Mouse (Mus musculus): ENCODE results near the gene Fat2. TPM values are rescaled to one million over a fixed set of nuclear protein-coding genes. Genes with fewer than 3 reads are reported as not detected.

The Fat2 gene
- not detected in 2 replicates for total RNA-seq (2015; ENCODE audit: low replicate concordance)
- not detected in 2 replicates for total RNA-seq (2017; ENCODE audit: low replicate concordance)

- no peak for ATAC-seq (replicated peaks; ENCODE audit: low FRiP score, poor library complexity, severe bottlenecking)
Observed at GRCm38 (mm10) chr11:55336101-55336891, at the start of gene Fat2. Gene Fat2 (minus strand): TSS chr11:55336564.

- ATAC-seq (replicated peaks; ENCODE audit: low FRiP score, poor library complexity, severe bottlenecking), result no peak
Observed at GRCm38 (mm10) chr11:55383463-55384045, 47.2 kb upstream of the Fat2 start.

- ATAC-seq (replicated peaks; ENCODE audit: low FRiP score, poor library complexity, severe bottlenecking), result no peak
Observed at GRCm38 (mm10) chr11:55380908-55381307, 44.5 kb upstream of the Fat2 start.

- no peak for ATAC-seq (replicated peaks; ENCODE audit: low FRiP score, poor library complexity, severe bottlenecking)
Observed at GRCm38 (mm10) chr11:55378371-55378770, 42.0 kb upstream of the Fat2 start.

GRCm38 (mm10) chr11:55373838-55374237 lies 37.5 kb upstream of the Fat2 start:
- peak; percentile 53; the same call in 1 of the 2 replicates for ATAC-seq (replicated peaks; ENCODE audit: low FRiP score, poor library complexity, severe bottlenecking)

GRCm38 (mm10) chr11:55373373-55373772 lies 37.0 kb upstream of the Fat2 start:
- ATAC-seq (replicated peaks; ENCODE audit: low FRiP score, poor library complexity, severe bottlenecking), result no peak

- ATAC-seq (replicated peaks; ENCODE audit: low FRiP score, poor library complexity, severe bottlenecking), result no peak
Observed at GRCm38 (mm10) chr11:55372001-55372400, 35.6 kb upstream of the Fat2 start.

GRCm38 (mm10) chr11:55369093-55369471 lies 32.7 kb upstream of the Fat2 start:
- no peak for ATAC-seq (replicated peaks; ENCODE audit: low FRiP score, poor library complexity, severe bottlenecking)

GRCm38 (mm10) chr11:55368388-55369092 lies 32.2 kb upstream of the Fat2 start:
- ATAC-seq (replicated peaks; ENCODE audit: low FRiP score, poor library complexity, severe bottlenecking), result no peak

- ATAC-seq (replicated peaks; ENCODE audit: low FRiP score, poor library complexity, severe bottlenecking), result no peak
Observed at GRCm38 (mm10) chr11:55367783-55368182, 31.4 kb upstream of the Fat2 start.

- no peak for ATAC-seq (replicated peaks; ENCODE audit: low FRiP score, poor library complexity, severe bottlenecking)
Observed at GRCm38 (mm10) chr11:55365840-55366239, 29.5 kb upstream of the Fat2 start.

- no peak for ATAC-seq (replicated peaks; ENCODE audit: low FRiP score, poor library complexity, severe bottlenecking)
Observed at GRCm38 (mm10) chr11:55365242-55365641, 28.9 kb upstream of the Fat2 start.

- no peak for ATAC-seq (replicated peaks; ENCODE audit: low FRiP score, poor library complexity, severe bottlenecking)
Observed at GRCm38 (mm10) chr11:55364662-55365061, 28.3 kb upstream of the Fat2 start.

GRCm38 (mm10) chr11:55358094-55358783 lies 21.9 kb upstream of the Fat2 start:
- ATAC-seq (replicated peaks; ENCODE audit: low FRiP score, poor library complexity, severe bottlenecking), result no peak

GRCm38 (mm10) chr11:55356846-55357245 lies 20.5 kb upstream of the Fat2 start:
- ATAC-seq (replicated peaks; ENCODE audit: low FRiP score, poor library complexity, severe bottlenecking), result no peak

- no peak; the same call in 1 of the 2 replicates for ATAC-seq (replicated peaks; ENCODE audit: low FRiP score, poor library complexity, severe bottlenecking)
Observed at GRCm38 (mm10) chr11:55341961-55342371, 5.6 kb upstream of the Fat2 start.

GRCm38 (mm10) chr11:55340789-55341188 lies 4.4 kb upstream of the Fat2 start:
- ATAC-seq (replicated peaks; ENCODE audit: low FRiP score, poor library complexity, severe bottlenecking), result no peak

GRCm38 (mm10) chr11:55337032-55337769 lies 837 bp upstream of the Fat2 start:
- ATAC-seq (replicated peaks; ENCODE audit: low FRiP score, poor library complexity, severe bottlenecking), result no peak

- no peak for ATAC-seq (replicated peaks; ENCODE audit: low FRiP score, poor library complexity, severe bottlenecking)
Observed at GRCm38 (mm10) chr11:55335314-55336076, 869 bp downstream of the Fat2 start.
